Mouse (Mus musculus): ENCODE data around the gene Aifm3. TPM values are rescaled to one million over a fixed set of nuclear protein-coding genes. Genes with fewer than 3 reads are reported as not detected.
"Not testable (repeated sequence)": the region's sequence is repeated elsewhere in the genome, so short reads cannot be mapped to it uniquely, and the experiment has no call there.

Aifm3 gene
- total RNA-seq, 2 experiments from 2014 or later, result 0.34 to 0.45 TPM

DNA sequence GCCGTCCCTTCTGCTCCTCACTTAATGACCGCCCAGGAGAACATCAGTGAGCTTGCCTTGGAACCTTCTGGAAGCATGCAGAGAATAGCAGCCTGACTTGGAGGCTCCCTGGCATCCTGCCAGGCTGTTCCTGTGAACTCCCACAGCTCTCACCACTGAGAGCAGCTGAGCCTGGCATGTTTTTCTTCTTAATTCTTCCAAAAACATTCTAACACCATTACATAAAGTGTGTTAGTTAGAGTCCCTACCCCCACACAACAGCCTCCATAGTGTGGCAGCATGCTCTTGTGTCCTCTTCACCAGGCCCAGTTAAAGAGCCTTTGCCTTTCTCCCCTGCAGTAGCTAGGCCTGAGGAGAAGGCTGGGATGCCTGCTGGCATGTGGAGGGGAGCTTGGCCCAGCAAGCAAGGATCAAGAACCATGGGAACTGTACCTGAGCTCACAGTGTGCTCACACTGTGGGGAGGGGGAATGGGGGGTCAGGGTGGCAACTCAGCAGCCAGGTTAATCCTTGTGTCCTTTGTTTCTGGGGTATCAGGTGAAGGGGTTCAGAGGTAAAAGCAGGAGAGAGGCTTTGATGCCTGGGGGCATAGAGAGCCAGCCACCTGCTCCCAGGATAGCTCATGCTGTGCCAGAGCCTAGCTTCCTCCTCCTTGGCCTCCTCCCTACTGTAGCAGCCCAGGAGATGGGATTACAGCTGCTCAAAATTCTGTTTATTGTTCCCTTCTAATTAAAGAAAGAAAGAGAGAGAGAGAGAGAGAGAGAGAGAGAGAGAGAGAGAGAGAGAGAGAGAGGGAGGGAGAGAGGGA is 7.3 kb downstream of the Aifm3 start:
- DNase-seq, result peak; percentile 65 to 74
- intact Hi-C loops (cut with DNase I), result no loop called here

DNA sequence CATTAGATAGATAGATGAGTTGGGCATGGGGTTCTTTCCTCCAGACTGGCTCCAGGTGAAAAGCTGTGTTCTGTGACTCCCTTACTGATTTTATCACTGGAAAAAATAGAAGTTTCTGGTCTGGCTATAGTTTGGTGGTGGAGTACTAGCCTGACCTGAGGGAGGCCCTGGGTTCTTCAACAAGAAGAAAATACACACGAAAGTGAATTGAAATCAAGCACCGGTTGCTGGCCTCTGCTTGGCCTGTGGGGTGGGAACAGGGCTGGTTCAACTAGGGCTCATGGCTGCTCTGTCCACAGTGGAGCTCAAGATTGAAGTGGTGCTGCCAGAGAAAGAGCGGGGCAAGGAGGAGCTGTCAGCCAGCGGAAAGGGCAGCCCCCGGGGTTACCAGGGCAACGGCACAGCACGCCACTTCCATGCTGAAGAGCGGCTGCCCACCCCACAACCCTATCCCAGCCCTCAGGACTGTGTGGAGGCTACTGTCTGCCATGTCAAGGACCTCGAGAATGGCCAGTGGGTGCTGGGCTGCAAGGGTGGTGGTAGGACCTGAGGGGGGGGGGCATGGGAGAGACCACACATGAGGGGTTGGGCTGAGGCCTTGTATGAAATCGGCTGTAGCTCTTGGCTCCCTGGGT is 10.0 kb downstream of the Aifm3 start:
- DNase-seq, result no peak
- intact Hi-C loops (cut with DNase I), result no loop called here

DNA sequence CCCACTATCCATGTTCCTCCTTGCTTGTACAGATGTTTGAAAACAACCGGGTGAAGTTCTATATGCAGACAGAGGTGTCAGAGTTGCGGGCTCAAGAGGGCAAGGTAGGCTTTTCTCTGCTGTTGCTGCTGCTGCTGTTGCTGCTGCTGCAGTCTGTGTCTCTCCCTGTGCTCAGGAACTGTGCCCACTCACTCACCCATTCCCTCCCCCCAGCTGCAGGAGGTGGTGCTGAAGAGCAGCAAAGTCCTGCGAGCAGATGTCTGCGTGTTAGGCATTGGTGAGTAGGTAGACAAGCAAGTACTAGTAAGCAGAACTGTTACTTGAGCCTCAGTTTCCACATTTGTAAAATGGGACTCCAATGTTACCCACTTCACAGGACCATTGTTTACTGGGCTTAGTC is 13.3 kb downstream of the Aifm3 start:
- DNase-seq, result no peak
- intact Hi-C loops (cut with DNase I), result no loop called here

DNA sequence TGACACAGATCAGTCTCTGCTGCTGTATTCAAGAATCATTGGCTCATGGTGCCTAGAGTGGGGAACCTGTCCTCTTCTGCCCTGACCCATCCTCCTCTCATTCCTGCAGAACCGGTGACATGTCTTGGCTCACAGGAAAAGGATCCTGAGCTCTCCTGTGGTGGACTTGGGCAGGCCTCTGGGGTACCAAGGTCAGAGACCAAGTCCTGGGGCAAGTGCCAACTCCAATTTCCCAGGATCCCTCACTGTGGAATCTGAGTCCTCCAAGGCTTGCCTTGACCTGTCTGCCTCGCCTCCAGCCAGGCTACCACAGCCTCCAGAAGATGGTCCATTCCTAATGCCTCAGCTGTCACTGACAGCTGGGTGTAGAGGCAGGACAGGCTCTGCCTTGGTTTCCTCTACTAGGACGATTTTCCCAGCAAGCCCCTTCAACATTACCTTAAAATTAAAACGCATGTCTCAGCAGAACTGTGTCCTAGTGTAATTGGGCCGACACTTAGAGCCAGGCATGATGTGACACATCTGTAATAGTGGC is 17.7 kb downstream of the Aifm3 start:
- DNase-seq, result no peak
- intact Hi-C loops (cut with DNase I), result loop anchor here (5.0 kb wide), 1 partner anchor 105 kb away; no protein-coding TSS in a partner anchor

DNA sequence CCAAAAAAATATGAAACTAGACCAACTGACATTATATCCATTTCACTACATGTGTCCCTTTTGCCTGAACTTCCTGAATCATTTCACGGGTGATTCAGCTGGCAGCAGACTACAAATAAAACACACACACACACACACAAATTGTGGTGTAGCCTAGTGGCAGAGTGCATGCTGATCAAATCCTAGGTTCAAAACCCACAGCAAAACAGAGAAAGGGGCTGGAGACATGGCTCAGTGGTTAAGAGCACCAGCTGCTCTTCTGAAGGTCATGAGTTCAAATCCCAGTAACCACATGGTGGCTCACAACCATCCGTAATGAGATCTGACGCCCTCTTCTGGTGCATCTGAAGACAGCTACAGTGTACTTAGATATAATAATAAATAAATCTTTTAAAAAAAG is 18.6 kb downstream of the Aifm3 start:
- DNase-seq, result not testable (repeated sequence)
- intact Hi-C loops (cut with DNase I), result loop anchor here (2.0 to 5.0 kb wide), 2 partner anchors 23 to 106 kb away; partner anchors contain the start of gene Thap7

DNA sequence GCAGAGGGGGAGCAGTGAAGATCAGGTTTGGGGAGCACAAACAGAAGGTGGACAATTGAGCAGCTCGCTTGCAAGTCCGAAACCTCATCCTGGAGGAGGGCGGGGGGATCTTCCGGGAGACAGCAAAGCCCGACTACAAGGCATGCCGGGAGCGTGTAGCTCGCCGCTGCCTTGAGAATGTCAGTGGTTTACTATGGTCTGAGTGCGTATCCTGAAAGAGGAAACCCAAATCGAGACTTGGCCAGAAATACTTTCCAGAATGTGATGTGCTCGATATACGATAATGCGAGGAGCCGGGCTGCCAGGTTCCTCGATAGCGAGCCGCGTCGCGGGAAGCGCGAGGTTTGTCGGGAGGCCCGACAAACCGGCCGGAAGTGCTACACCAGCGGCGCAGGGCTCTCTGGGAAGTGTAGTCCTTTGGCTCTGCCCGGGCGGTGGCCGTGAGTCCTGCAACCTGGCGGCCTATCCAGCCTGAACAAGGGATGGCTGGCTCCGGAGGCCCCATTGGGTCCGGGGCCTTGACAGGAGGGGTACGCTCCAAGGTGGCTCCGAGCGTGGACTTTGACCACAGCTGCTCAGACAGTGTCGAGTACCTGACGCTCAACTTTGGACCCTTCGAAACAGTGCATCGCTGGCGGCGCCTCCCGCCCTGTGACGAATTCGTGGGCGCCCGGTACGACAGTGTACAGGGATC is 19.3 kb downstream of the Aifm3 start, which contains the start of gene Lztr1:
Gene Lztr1, plus strand, starts transcription at position 143 of the 694 bp plus-strand sequence.
- intact Hi-C loops (cut with DNase I), result loop anchor here (1.0 to 5.0 kb wide), 3 partner anchors 22 to 106 kb away; partner anchors contain the start of gene Thap7
- peak; percentile 94 for DNase-seq

DNA sequence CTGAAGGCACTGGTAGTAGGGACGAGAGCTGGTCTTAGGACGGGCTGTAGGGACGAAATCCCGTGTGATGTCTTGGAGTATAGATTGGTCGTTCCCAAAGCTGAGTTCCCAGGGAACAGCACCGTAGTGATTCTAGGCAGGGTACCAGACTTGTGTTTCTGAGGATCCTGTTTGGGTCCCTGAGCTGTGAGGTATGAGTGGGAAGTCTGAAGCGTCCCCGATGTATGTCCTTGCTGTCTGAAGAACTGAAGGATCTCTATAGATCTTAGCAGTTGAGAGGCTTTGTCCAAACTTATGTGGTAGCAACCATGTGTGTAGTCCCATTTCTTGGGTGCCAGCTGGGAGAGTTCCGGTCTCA is 19.8 kb downstream of the Aifm3 start:
- intact Hi-C loops (cut with DNase I), result loop anchor here (1.0 to 5.0 kb wide), 3 partner anchors 22 to 107 kb away; partner anchors contain the start of gene Thap7
- no peak for DNase-seq

DNA sequence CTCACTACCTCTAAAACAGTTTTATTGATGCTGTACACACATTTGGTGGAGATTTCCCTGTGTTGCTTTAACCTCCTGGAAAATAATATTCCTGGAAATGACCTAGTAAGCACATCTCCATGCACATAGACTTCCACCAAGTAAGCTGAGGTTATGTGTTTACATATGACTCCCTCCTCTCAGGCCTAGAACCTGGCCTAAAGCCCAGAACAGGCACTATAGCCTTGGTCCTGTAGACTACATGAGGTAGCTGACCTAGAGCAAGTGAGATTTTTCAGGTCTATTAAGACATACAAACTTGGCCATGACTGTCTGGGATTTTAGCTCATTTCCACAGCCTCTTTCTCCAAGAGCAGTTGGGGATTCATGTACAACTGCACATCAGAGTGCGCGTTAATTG is 20.7 kb downstream of the Aifm3 start:
- DNase-seq, result no peak
- intact Hi-C loops (cut with DNase I), result no loop called here

DNA sequence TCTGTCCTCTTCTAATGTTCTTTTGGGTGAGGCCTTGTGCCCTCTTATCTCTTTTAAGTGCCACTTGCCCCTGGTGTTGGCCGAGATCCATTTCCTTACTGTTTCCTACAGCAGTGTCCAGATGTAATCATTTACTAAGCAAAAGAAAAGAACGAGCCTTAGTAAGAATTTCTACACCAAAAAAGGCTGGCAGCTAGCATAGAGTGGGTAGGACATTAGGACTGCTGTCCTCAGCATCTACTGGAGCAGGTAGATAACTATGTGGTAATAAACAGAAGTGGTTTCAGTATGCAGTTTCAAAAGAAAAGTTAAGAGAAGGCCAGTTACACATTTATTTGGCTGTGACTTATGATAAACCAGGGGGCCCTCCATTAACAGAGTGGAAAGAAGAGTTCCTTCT is 21.3 kb downstream of the Aifm3 start:
- intact Hi-C loops (cut with DNase I), result no loop called here
- DNase-seq, result no peak

DNA sequence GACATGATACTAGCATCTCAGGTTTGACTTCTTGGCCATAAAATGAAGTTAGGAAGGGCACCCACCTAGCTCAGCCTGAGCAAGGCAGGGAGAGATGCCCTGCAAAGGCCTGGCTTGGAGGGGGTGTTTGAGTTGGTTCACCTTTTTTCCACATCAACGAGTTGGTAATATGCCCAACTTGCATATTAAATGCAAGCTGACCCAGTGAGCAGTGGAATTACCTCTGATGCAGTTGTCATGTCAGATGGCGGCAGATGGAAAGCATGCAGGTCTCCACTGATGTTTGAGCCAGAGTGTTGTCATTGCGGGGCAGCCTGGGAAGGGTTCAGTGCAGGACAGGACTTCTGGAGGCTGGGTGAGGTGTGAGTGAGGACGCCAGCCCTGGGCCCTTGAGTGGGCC is 22.0 kb downstream of the Aifm3 start:
- no peak for DNase-seq
- intact Hi-C loops (cut with DNase I), result no loop called here

DNA sequence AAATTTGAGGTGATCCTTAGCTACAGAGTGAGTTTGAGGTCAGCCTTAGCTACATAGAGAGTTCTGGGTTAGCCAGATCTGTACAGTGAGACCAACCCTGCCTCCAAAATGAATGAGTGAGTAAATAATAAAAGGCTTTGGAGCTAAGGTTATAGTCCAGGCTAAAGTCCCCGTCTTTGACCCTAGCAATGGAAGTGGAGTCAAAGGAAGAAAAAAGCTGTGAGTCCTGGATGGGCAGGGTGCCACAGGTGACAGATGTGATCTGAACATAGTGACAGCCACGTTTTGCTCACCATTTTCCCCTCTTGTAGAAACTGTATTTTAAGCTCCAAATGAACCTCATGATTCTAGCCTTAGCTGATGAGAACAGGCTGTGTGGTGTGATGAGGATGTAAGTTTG is 29.5 kb downstream of the Aifm3 start:
- no peak for DNase-seq
- intact Hi-C loops (cut with DNase I), result no loop called here

DNA sequence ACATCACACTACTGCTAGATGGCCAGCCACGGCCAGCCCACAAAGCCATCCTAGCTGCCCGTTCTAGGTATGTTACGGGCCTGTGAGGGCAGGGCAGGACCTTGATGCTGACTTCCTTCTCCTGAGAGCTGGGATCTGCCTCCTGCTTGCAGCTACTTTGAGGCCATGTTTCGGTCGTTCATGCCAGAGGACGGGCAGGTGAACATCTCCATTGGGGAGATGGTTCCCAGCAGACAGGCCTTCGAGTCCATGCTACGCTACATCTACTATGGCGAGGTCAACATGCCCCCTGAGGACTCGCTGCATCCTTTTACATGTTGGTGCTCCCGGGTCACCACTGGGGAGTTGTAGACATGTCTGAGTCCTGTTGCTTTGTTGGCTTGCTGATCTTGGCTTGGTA is 34.7 kb downstream of the Aifm3 start:
- intact Hi-C loops (cut with DNase I), result no loop called here
- no peak for DNase-seq

DNA sequence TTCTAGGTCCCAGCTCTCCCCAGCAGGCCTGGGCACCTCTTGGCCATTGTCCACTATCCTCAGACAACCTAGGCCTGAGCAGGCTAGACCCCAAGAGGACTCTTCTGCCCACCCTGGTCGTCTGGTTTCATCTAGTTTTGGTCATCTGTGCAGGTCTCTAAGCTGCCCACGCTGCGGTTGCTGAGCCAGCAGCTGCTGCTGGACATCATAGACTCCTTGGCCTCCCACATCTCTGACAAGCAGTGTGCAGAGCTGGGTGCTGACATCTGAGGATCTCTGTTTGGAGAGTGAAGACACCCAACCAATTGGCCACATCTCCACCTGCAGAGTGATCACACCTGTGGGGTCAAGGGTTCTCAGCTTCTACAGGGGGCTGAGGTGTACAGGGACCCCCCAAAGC is 36.1 kb downstream of the Aifm3 start:
- intact Hi-C loops (cut with DNase I), result no loop called here

DNA sequence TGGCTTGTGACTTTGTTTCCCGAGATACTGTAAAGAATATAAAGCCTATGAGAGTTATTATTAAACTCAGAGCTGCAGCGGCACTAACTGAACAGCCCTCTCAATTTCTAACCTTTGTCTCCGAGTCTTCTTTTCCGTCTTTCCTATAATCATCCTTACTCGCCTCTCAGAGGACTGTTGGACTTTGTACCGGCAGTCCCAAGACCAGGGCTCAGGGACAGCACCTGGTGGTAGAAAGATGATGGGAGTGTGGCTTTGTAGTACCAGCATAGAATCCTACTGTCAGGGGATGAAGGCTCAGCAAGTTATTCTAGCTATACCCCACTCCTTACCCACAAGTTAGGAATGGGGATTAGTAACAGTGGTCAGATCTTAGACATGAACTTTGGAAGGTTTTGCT is 36.8 kb downstream of the Aifm3 start:
- no peak for DNase-seq
- intact Hi-C loops (cut with DNase I), result no loop called here

More for the DNA sequence above, 36.1 kb downstream of the Aifm3 start:
- no peak for DNase-seq

DNA sequence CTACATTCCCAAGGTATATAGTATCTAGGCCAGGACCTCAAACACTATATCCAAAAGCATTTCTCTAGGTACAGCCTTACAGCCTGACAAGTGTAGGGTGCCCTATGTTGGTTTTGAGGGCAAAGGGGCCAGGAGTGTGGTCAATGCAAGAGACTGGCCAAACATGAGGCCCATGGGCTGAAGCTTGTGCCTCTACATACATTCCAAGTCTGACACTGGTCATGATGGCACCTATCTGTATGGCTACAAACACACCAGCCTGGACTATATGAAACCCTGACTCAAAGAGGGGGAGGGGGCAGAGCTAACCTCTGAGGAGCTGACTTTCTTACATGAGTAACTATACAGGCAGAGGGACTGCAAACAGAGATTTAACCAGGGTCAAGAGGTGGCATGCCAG is 38.2 kb downstream of the Aifm3 start:
- no peak for DNase-seq

DNA sequence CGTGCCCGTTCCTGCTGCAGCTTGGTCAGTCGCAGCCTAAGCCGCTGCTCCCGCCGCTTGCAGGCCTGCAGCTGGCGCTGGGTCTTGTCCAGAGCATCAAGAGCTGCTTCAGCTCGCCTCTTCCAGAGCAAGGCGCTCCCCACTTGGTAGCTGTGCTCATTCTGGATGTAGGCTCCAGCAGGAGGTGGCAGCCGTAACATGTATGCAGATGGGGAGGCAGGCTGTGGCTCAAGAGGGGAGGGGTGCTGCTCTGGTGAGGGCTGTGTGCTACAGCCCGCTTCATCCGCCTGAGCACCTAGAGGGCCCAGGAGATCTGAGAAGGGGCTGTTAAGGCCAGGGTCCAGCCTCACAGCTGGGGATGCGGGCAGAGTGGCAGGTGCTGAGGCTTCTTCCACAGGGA is 38.9 kb downstream of the Aifm3 start:
- DNase-seq, result no peak
- intact Hi-C loops (cut with DNase I), result no loop called here

More for the DNA sequence above, 38.2 kb downstream of the Aifm3 start:
- intact Hi-C loops (cut with DNase I), result no loop called here

DNA sequence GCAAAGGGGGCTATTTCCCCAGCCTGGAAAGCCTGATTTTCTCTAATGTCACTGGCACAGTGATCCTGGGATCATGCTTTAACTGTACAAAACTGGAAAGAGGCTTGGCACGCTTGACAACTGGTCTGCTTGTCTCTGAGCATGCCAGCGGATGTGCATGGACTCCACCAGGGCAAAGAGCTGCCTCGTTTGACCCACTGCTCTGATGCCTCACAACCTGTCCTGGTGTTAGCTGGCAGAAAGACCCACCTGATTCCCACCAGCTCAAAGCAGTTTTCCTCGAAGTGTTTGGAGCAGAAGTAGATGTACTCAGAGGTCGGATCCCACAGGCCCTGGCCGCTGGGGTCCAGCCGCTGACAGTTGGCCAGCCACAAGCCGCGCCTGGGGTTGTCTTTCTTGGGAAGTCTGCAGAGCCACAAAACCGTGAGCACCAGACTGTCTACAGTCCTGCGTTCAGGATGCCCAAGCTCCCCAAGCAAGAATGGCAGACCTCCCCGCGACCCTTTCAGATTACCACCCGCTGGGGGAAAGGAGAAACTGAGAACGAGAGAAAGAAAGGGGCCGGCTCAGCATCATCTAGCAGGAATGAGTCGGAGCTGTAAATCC is 40.7 kb downstream of the Aifm3 start:
- DNase-seq, result no peak
- intact Hi-C loops (cut with DNase I), result loop anchor here (2.0 to 5.0 kb wide), 3 partner anchors 21 to 125 kb away; partner anchors contain the start of genes Crkl, Lztr1 and Snap29

DNA sequence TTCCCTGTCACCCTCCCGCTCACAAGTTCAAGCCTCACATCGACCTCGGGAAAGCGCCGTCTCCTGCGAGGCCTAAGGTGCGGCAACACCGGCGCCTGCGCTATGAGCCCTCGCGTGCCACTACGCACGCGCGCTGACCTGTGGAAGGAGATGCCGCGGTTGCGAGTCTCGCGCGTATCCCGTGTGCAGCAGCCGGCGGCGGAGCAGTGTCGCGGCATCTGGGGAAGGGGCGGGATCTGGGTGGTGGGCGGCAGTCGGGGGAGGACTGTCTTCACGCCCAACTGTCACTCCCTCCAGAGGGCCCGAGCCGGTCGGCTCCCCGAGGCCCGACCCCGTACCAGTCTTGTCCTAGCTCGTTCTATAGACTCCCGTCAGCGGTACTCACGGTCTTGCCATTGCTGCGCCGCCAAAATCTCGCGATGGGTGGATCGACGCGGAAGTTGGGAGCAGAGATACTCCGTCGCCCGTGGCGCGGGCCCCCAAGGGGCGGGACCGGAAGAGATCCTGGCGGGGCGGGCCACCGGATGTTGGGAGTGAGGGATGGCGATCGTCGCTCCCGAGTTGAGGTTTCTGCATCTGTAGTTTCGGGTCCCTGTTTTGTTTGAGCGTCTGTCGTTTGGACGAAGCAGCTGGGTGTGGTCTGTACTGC is 41.4 kb downstream of the Aifm3 start, which contains the start of gene Thap7:
Gene Thap7, minus strand, starts transcription at position 497 of the 649 bp plus-strand sequence.
- intact Hi-C loops (cut with DNase I), result loop anchor here (2.0 to 5.0 kb wide), 3 partner anchors 22 to 126 kb away; partner anchors contain the start of genes Crkl, Lztr1 and Snap29
- DNase-seq, result peak; percentile 96 to 98

DNA sequence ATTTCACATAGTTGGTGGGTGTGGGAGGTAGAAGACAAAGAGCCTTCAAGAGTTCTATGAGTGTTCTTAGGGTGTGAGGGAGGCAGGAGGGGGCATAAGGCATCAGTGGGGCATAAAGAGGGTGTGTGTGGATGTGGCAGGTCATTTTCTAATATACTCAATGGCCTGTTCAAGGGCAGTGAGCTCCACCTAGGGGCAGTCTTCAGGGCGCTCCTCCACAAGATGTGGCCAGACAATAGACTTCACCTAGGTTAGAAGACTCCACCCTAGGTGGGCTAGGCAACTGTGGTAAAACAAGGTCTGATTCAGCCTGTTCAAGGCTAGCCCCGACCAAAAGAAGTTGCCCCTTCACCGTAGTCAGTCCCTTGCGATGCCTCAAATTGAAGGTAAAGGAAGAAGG is 42.9 kb downstream of the Aifm3 start:
- DNase-seq, result peak in 1 of 2 experiments; percentile 35

More for the DNA sequence above, 42.9 kb downstream of the Aifm3 start:
- intact Hi-C loops (cut with DNase I), result loop anchor here (5.0 kb wide), 1 partner anchor 80 kb away; the partner anchor contains the start of gene Crkl
